Mouse (Mus musculus) midbrain, embryonic 15.5 days (tissue): ENCODE measurements at regions not wholly inside any gene's neighbourhood (a gene's known extent, or its start where the extent isn't known, plus 50 kb on each side); places are given as distances from the start of the nearest gene placed in this dataset.
"Not testable (repeated sequence)": the region's sequence is repeated elsewhere in the genome, so short reads cannot be mapped to it uniquely, and the experiment has no call there.

Source experiments
- ATAC-seq: fragments of 200-750 bp; cut with Nextera tagmentation; replicated peaks from 2 replicates; pipeline ENCODE4 v1.8.0; 2017; ENCODE audit warnings: moderate TSS enrichment
- H3K27ac ChIP-seq: fragments of 300-500 bp; sonication (generic); 2 replicates; pipeline ENCODE4 v1.5.1; 2015; ENCODE audit warnings: mild to moderate bottlenecking, inconsistent platforms
- H3K27me3 ChIP-seq: fragments of 300-500 bp; sonication (generic); replicated peaks from 2 replicates; pipeline ENCODE4 v1.6.1; 2015; ENCODE audit warnings: inconsistent platforms
- H3K36me3 ChIP-seq: fragments of 300-500 bp; sonication (generic); replicated peaks from 2 replicates; pipeline ENCODE4 v1.6.1; 2015; ENCODE audit warnings: inconsistent platforms
- H3K4me1 ChIP-seq: fragments of 300-500 bp; sonication (generic); 2 replicates; pipeline ENCODE4 v1.6.1; 2015; ENCODE audit warnings: inconsistent platforms
- H3K4me2 ChIP-seq: fragments of 300-500 bp; sonication (generic); 2 replicates; pipeline ENCODE4 v1.6.1; 2015; ENCODE audit warnings: inconsistent platforms, mild to moderate bottlenecking, moderate library complexity
- H3K4me3 ChIP-seq: fragments of 300-500 bp; sonication (generic); 2 replicates; pipeline ENCODE4 v1.5.1; 2015; ENCODE audit warnings: mild to moderate bottlenecking, inconsistent platforms
- H3K9ac ChIP-seq: fragments of 300-500 bp; sonication (generic); 2 replicates; pipeline ENCODE4 v1.6.1; 2015; ENCODE audit warnings: mild to moderate bottlenecking, inconsistent platforms
- H3K9me3 ChIP-seq: fragments of 300-500 bp; sonication (generic); 2 replicates; pipeline ENCODE4 v1.6.1; 2016; ENCODE audit warnings: inconsistent platforms
- WGBS: fragments of 180-500 bp; shearing (Covaris S2); methylation state at CpG from one replicate; pipeline ENCODE4 v1.1.7; 2015; ENCODE audit warnings: mixed read lengths; 5-methylcytosine and 5-hydroxymethylcytosine counted together

GRCm38 (mm10) chr5:17223542-17223941, 149.4 kb upstream of the Speer4f2 start:
- not testable (repeated sequence) for H3K36me3 ChIP-seq
- 72% methylated on average over 1 of the region's 1 CpGs for WGBS

GRCm38 (mm10) chr5:17247732-17248606, 125.0 kb upstream of the Speer4f2 start:
- H3K4me2 ChIP-seq: no peak overlapping the region
- no peak overlapping the region for H3K9ac ChIP-seq
- H3K4me3 ChIP-seq: no peak overlapping the region
- H3K36me3 ChIP-seq: no peaks in the 10 kb centered on the region
- no peaks in the 10 kb centered on the region for H3K9me3 ChIP-seq
- no peak overlapping the region for H3K27ac ChIP-seq
- no peaks in the 10 kb centered on the region for H3K4me1 ChIP-seq
- ATAC-seq: no peak
- 92% methylated on average over 5 of the region's 5 CpGs for WGBS
- H3K27me3 ChIP-seq: no peaks in the 10 kb centered on the region

More at GRCm38 (mm10) chr5:17223542-17223941, 149.4 kb upstream of the Speer4f2 start:
- H3K4me3 ChIP-seq, H3K27ac ChIP-seq, H3K4me2 ChIP-seq, ATAC-seq, H3K9ac ChIP-seq, H3K4me1 ChIP-seq, H3K27me3 ChIP-seq, H3K9me3 ChIP-seq: not testable (repeated sequence)

GRCm38 (mm10) chr5:17260541-17261325, 112.2 kb upstream of the Speer4f2 start:
- Histone ChIP-seq H3K4me1 (no peaks in the 10 kb centered on the region), H3K27ac (no peak overlapping the region), H3K4me3 (no peak overlapping the region), H3K9me3 (no peaks in the 10 kb centered on the region), H3K9ac (no peak overlapping the region), H3K36me3 (no peaks in the 10 kb centered on the region), H3K4me2 (no peak overlapping the region), H3K27me3 (no peaks in the 10 kb centered on the region)
- no peak for ATAC-seq
- 75% methylated on average over 2 of the region's 2 CpGs for WGBS

GRCm38 (mm10) chr5:17262126-17262525, 110.9 kb upstream of the Speer4f2 start:
- Histone ChIP-seq H3K4me1 (no peaks in the 10 kb centered on the region), H3K27me3 (no peaks in the 10 kb centered on the region), H3K36me3 (no peaks in the 10 kb centered on the region), H3K27ac (no peak overlapping the region), H3K4me3 (no peak overlapping the region), H3K4me2 (no peak overlapping the region), H3K9me3 (no peaks in the 10 kb centered on the region), H3K9ac (no peak overlapping the region)
- no peak for ATAC-seq
- 93% methylated on average over 1 of the region's 1 CpGs for WGBS

- Histone ChIP-seq H3K4me3 (no peak overlapping the region), H3K4me1 (no peaks in the 10 kb centered on the region), H3K27me3 (no peaks in the 10 kb centered on the region), H3K9ac (no peak overlapping the region), H3K4me2 (no peak overlapping the region), H3K9me3 (no peaks in the 10 kb centered on the region), H3K27ac (no peak overlapping the region), H3K36me3 (no peaks in the 10 kb centered on the region)
- 91% methylated on average over 2 of the region's 2 CpGs for WGBS
- no peak for ATAC-seq
Measured at GRCm38 (mm10) chr5:17271153-17271552, 101.8 kb upstream of the Speer4f2 start.

GRCm38 (mm10) chr5:17271722-17272479, 101.1 kb upstream of the Speer4f2 start:
- Histone ChIP-seq H3K36me3 (no peaks in the 10 kb centered on the region), H3K27ac (no peak overlapping the region), H3K4me1 (no peaks in the 10 kb centered on the region), H3K9me3 (no peaks in the 10 kb centered on the region), H3K9ac (no peak overlapping the region), H3K4me2 (no peak overlapping the region), H3K4me3 (no peak overlapping the region), H3K27me3 (no peaks in the 10 kb centered on the region)
- ATAC-seq: no peak
- WGBS: 89% methylated on average over 3 of the region's 3 CpGs

GRCm38 (mm10) chr5:17275346-17275745, 97.6 kb upstream of the Speer4f2 start:
- no peaks in the 10 kb centered on the region for H3K36me3 ChIP-seq
- H3K9ac ChIP-seq: no peak overlapping the region
- no peak for ATAC-seq
- H3K4me3 ChIP-seq: no peak overlapping the region
- H3K4me1 ChIP-seq: no peaks in the 10 kb centered on the region
- no peak overlapping the region for H3K4me2 ChIP-seq
- 93% methylated on average over 2 of the region's 2 CpGs for WGBS
- no peaks in the 10 kb centered on the region for H3K27me3 ChIP-seq
- no peaks in the 10 kb centered on the region for H3K9me3 ChIP-seq
- no peak overlapping the region for H3K27ac ChIP-seq

- ATAC-seq: no peak
- WGBS: 89% methylated on average over 3 of the region's 3 CpGs
- Histone ChIP-seq H3K9ac (no peak overlapping the region), H3K27ac (no peak overlapping the region), H3K36me3 (no peaks in the 10 kb centered on the region), H3K27me3 (no peaks in the 10 kb centered on the region), H3K4me1 (no peaks in the 10 kb centered on the region), H3K9me3 (no peaks in the 10 kb centered on the region), H3K4me3 (no peak overlapping the region), H3K4me2 (no peak overlapping the region)
Measured at GRCm38 (mm10) chr5:17276782-17277578, 96.0 kb upstream of the Speer4f2 start.

- ATAC-seq: no peak
- Histone ChIP-seq H3K36me3 (no peaks in the 10 kb centered on the region), H3K27me3 (no peaks in the 10 kb centered on the region), H3K4me1 (no peaks in the 10 kb centered on the region), H3K4me2 (no peak overlapping the region), H3K9ac (no peak overlapping the region), H3K4me3 (no peak overlapping the region), H3K9me3 (no peaks in the 10 kb centered on the region), H3K27ac (no peak overlapping the region)
- WGBS: 85% methylated on average over 4 of the region's 4 CpGs
Measured at GRCm38 (mm10) chr5:17280203-17280602, 92.8 kb upstream of the Speer4f2 start.

- WGBS: 100% methylated on average over 2 of the region's 2 CpGs
- Histone ChIP-seq H3K4me3 (no peak overlapping the region), H3K4me1 (no peaks in the 10 kb centered on the region), H3K27ac (no peak overlapping the region), H3K27me3 (no peaks in the 10 kb centered on the region), H3K4me2 (no peak overlapping the region), H3K9ac (no peak overlapping the region), H3K36me3 (no peaks in the 10 kb centered on the region), H3K9me3 (no peaks in the 10 kb centered on the region)
- ATAC-seq: no peak
Measured at GRCm38 (mm10) chr5:17280951-17281350, 92.0 kb upstream of the Speer4f2 start.

GRCm38 (mm10) chr5:17289028-17289427, 84.0 kb upstream of the Speer4f2 start:
- Histone ChIP-seq H3K9me3 (no peaks in the 10 kb centered on the region), H3K9ac (no peak overlapping the region), H3K27ac (no peak overlapping the region), H3K36me3 (no peaks in the 10 kb centered on the region), H3K4me2 (no peak overlapping the region), H3K27me3 (no peaks in the 10 kb centered on the region), H3K4me3 (no peak overlapping the region), H3K4me1 (no peaks in the 10 kb centered on the region)
- no peak for ATAC-seq
- WGBS: 69% methylated on average over 1 of the region's 1 CpGs
